Mouse (Mus musculus): ENCODE data around the gene Il4.

GRCm38 (mm10) chr11:53627859-53628258 lies 9.4 kb upstream of the Il4 start:
- TF ChIP-seq POLR2A (IDR thresholded peaks at IDR 0.05; ENCODE audit: control insufficient read depth, low read depth, low read length) (no peak), CTCF (IDR thresholded peaks at IDR 0.05; ENCODE audit: control insufficient read depth, insufficient read depth, insufficient replicate concordance, low read depth, low read length) (peak; percentile 30; the same call in 1 of the 2 replicates)

Measured in testis, adult 2 months (tissue).